In the genomic region with DNA sequence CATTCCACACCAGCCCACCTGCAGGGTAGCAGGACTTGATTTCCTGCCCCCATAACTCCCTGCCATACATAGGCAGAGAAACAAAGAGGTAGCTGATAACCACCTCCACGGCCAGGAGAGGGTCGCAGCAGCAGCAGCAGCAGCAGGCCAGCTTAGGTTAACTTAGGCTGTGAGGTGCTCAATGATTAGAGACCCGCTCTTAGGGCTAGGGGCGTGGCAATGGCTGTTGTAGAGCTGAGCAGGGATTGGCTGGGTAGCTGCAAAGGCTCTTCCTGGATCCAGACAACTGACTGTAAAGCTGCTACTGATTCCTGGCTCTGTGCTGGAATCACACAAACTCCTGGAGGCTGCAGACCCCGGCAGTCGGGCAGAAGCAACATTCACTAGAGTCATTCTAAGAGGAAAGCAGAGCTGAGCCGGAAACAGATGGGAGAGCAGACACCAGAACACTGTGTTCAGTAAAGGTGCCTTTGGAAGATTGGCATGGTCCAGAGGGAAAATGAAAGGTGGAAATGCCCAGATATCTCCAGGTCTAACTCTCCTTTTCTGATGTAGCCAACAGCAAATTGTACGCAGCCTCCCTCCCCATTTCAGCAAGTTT, we compare ENCODE assay signal across 8 mouse cellular contexts. TPM values are rescaled to one million over a fixed set of nuclear protein-coding genes. Genes with fewer than 3 reads are reported as not detected.
DNase-seq lines count a peak whose midpoint lies in the region; ATAC-seq and TF ChIP-seq lines count a peak whose summit lies in the region.

No protein-coding gene starts in this region.

- no peaks in the 10 kb centered on the region for H3K9me3 ChIP-seq in lung, embryonic 15.5 days
- H3K9me3 ChIP-seq in forebrain, postnatal 0 days (ENCODE audit: low read length): no peaks in the 10 kb centered on the region
- no peaks in the 10 kb centered on the region for H3K9me3 ChIP-seq in midbrain, embryonic 15.5 days

- H3K9ac ChIP-seq in lung, embryonic 15.5 days: no peak overlapping the region
- H3K9ac ChIP-seq in forebrain, postnatal 0 days: 0 out of 2 replicates have a peak overlapping the region, but pooled peaks have one; percentile 14
- H3K9ac ChIP-seq in midbrain, embryonic 15.5 days: peak overlapping the region; percentile 4; the same call in 1 of the 2 replicates

- no peaks in the 10 kb centered on the region for H3K27me3 ChIP-seq in lung, embryonic 15.5 days
- no peaks in the 10 kb centered on the region for H3K27me3 ChIP-seq in forebrain, postnatal 0 days (ENCODE audit: insufficient read depth, low read length)
- H3K27me3 ChIP-seq in midbrain, embryonic 15.5 days (replicated peaks): no peaks in the 10 kb centered on the region

- DNase-seq in cerebellum, adult 18-20 months: peak; percentile 47 to 48
- DNase-seq in cerebellum, adult 8-10 months: no peak
- no peak for DNase-seq in lung, postnatal 10 days
- no peak for DNase-seq in forebrain, postnatal 0 days
- no peak for DNase-seq in left cerebral cortex, adult 11 months (ENCODE audit: low spot score)
- DNase-seq in c-Kit-positive CD71-positive TER-119-positive erythroid progenitor cells, embryonic 14.5 days (ENCODE audit: low spot score): no peak

- H3K27ac ChIP-seq in lung, embryonic 15.5 days: peak overlapping the region; percentile 22; the same call in 1 of the 2 replicates
- H3K27ac ChIP-seq in forebrain, postnatal 0 days (ENCODE audit: low read depth, low read length): peak overlapping the region; percentile 59
- peak overlapping the region; percentile 3; the same call in 1 of the 2 replicates for H3K27ac ChIP-seq in midbrain, embryonic 15.5 days

- H3K4me2 ChIP-seq in lung, embryonic 15.5 days: peak overlapping the region; percentile 3; the same call in 1 of the 2 replicates
- no peak overlapping the region for H3K4me2 ChIP-seq in forebrain, postnatal 0 days (ENCODE audit: low read depth)
- H3K4me2 ChIP-seq in midbrain, embryonic 15.5 days: no peak overlapping the region

- ATAC-seq in lung, embryonic 15.5 days (ENCODE audit: borderline replicate concordance, extremely low read depth, low FRiP score, low TSS enrichment): no peak
- ATAC-seq in forebrain, postnatal 0 days: peak; percentile 32; the same call in 1 of the 2 replicates
- ATAC-seq in midbrain, embryonic 15.5 days (replicated peaks): no peak

- WGBS in lung, embryonic 15.5 days: 21% methylated on average over 8 of the region's 8 CpGs
- WGBS in forebrain, postnatal 0 days: 21% methylated on average over 8 of the region's 8 CpGs
- 28% methylated on average over 8 of the region's 8 CpGs for WGBS in midbrain, embryonic 15.5 days

- H3K4me3 ChIP-seq in lung, embryonic 15.5 days: no peak overlapping the region
- H3K4me3 ChIP-seq in forebrain, postnatal 0 days (ENCODE audit: low read depth, low read length): no peak overlapping the region
- no peak overlapping the region for H3K4me3 ChIP-seq in midbrain, embryonic 15.5 days

- peaks cover 51% of the 10 kb centered on the region for H3K4me1 ChIP-seq in lung, embryonic 15.5 days
- peaks cover 46% of the 10 kb centered on the region for H3K4me1 ChIP-seq in forebrain, postnatal 0 days (ENCODE audit: insufficient read depth)
- H3K4me1 ChIP-seq in midbrain, embryonic 15.5 days: peaks cover 58% of the 10 kb centered on the region

- no peak for TF ChIP-seq CTCF in forebrain, postnatal 0 days (IDR thresholded peaks at IDR 0.05; ENCODE audit: low read depth)

- H3K36me3 ChIP-seq in lung, embryonic 15.5 days: no peaks in the 10 kb centered on the region
- H3K36me3 ChIP-seq in forebrain, postnatal 0 days (ENCODE audit: insufficient read depth): no peaks in the 10 kb centered on the region
- H3K36me3 ChIP-seq in midbrain, embryonic 15.5 days (replicated peaks): no peaks in the 10 kb centered on the region

RNA-seq across cellular contexts. Expression of gene Cyth1, which starts 39.6 kb away (rescaled TPM):
- 16.6 and 17.7 TPM in 2 replicates for polyA plus RNA-seq in lung, embryonic 15.5 days (2015; fragmentation: Nextera tagmentation; extraction: Ambion mirVana)
- 64.1 and 74.1 TPM in 2 replicates for total RNA-seq in forebrain, postnatal 0 days (2014; rRNA removed)
- 23.7 and 24.2 TPM in 2 replicates for polyA plus RNA-seq in forebrain, postnatal 0 days (2015; fragmentation: Nextera tagmentation; extraction: Ambion mirVana)
- polyA plus RNA-seq in midbrain, embryonic 15.5 days (2015; fragmentation: Nextera tagmentation; extraction: Ambion mirVana): 28.5 and 30.2 TPM in 2 replicates

Comparison
In these comparisons a context has a peak if more than half of its experiments do, and no peak if none do; other contexts are left out.
1. DNase-seq: peak in cerebellum, adult 18-20 months (2 of 2); none in cerebellum, adult 8-10 months (single experiment), lung, postnatal 10 days (single experiment), forebrain, postnatal 0 days (single experiment), left cerebral cortex, adult 11 months (single experiment) and c-Kit-positive CD71-positive TER-119-positive erythroid progenitor cells, embryonic 14.5 days (single experiment).
2. H3K27ac ChIP-seq: peak in every context shown above with its lines; median percentile 59 in forebrain, postnatal 0 days; 22 in lung, embryonic 15.5 days; 3 in midbrain, embryonic 15.5 days.